Mouse (Mus musculus) G1E (cell line): ENCODE data around the gene Vsig1.

Experiments used
- CTCF ChIP-seq: IDR thresholded peaks from 2 replicates; pipeline ENCODE4 v1.5.1; 2012; ENCODE audit warnings: low read depth, low read length, inconsistent platforms, mixed read lengths
- GATA1 ChIP-seq: IDR thresholded peaks from 2 replicates; pipeline ENCODE4 v1.6.1; 2012; ENCODE audit warnings: borderline replicate concordance, low read length, inconsistent platforms, mixed read lengths
- TAL1 ChIP-seq: conservative IDR thresholded peaks from 2 replicates; pipeline ENCODE4 v1.6.1; 2012; ENCODE audit warnings: low read depth, low read length, inconsistent platforms, mixed read lengths

DNA sequence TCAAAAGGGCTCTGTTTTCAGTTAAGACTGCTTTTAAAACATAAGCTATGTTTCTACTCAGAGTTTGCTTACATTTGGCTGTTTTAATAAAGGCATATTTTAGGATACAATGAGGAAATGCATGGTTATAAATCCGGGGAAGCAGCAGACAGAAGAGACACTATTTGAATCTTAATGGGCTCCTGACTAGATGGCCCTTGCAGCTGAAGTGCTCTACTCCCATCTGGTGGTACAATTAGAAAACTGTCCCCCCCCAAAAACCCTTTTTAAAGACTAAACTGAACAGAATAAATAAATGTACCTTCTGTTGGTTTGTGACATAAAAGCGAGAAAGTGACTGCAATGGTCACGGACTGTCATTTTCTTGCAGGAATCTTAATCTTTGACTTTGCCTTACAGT, 24.7 kb downstream of the Vsig1 start:
- TF ChIP-seq CTCF (no peak), TAL1 (no peak), GATA1 (no peak)
